Mouse (Mus musculus) neural tube, embryonic 13.5 days (tissue): Measurements from ENCODE around the gene Fam53b. TPM values are rescaled to one million over a fixed set of nuclear protein-coding genes. Genes with fewer than 3 reads are reported as not detected.
A peak's percentile ranks its signal among the peaks of the same experiment; 100 is the strongest.

Source experiments
- ATAC-seq: fragments of 200-750 bp; cut with Nextera tagmentation; 2 replicates; pipeline ENCODE4 v1.8.0; 2017; ENCODE audit warnings: low read depth, mild to moderate bottlenecking, moderate TSS enrichment, moderate library complexity
- H3K27ac ChIP-seq: fragments of 300-500 bp; sonication (generic); replicated peaks from 2 replicates; pipeline ENCODE4 v1.5.1; 2015; ENCODE audit warnings: moderate library complexity, mild to moderate bottlenecking, inconsistent platforms
- H3K27me3 ChIP-seq: fragments of 300-500 bp; sonication (generic); 2 replicates; pipeline ENCODE4 v1.6.1; 2015; ENCODE audit warnings: mild to moderate bottlenecking, inconsistent platforms
- H3K36me3 ChIP-seq: fragments of 300-500 bp; sonication (generic); 2 replicates; pipeline ENCODE4 v1.6.1; 2015; ENCODE audit warnings: mild to moderate bottlenecking, inconsistent platforms
- H3K4me1 ChIP-seq: fragments of 300-500 bp; sonication (generic); replicated peaks from 2 replicates; pipeline ENCODE4 v1.6.1; 2015; ENCODE audit warnings: inconsistent platforms
- H3K4me2 ChIP-seq: fragments of 300-500 bp; sonication (generic); 2 replicates; pipeline ENCODE4 v1.6.1; 2015; ENCODE audit warnings: inconsistent platforms, mild to moderate bottlenecking, moderate library complexity
- H3K4me3 ChIP-seq: fragments of 300-500 bp; sonication (generic); 2 replicates; pipeline ENCODE4 v1.5.1; 2015; ENCODE audit warnings: mild to moderate bottlenecking, inconsistent platforms
- H3K9ac ChIP-seq: fragments of 300-500 bp; sonication (generic); 2 replicates; pipeline ENCODE4 v1.6.1; 2015; ENCODE audit warnings: moderate library complexity, mild to moderate bottlenecking, inconsistent platforms
- H3K9me3 ChIP-seq: fragments of 300-500 bp; sonication (generic); 2 replicates; pipeline ENCODE4 v1.6.1; 2016; ENCODE audit warnings: inconsistent platforms
- WGBS: fragments of 180-500 bp; shearing (Covaris S2); methylation state at CpG from one replicate; pipeline ENCODE4 v1.1.7; 2015; 5-methylcytosine and 5-hydroxymethylcytosine counted together
- polyA plus RNA-seq: library from polyadenylated mRNA; unstranded; fragments of >200 nt; fragmentation: Nextera tagmentation; extraction: Ambion mirVana; gene quantifications from 2 replicates; pipeline ENCODE4 v1.2.1, GENCODE M21; 2015

Fam53b gene
- polyA plus RNA-seq, 1 experiment from 2014 or later, result 13.9 TPM

- Histone ChIP-seq H3K4me1 (peaks cover 7% of the 10 kb centered on the region), H3K36me3 (peaks cover 29% of the 10 kb centered on the region), H3K4me2 (no peak overlapping the region), H3K27ac (no peak overlapping the region), H3K4me3 (no peak overlapping the region), H3K27me3 (no peaks in the 10 kb centered on the region), H3K9me3 (no peaks in the 10 kb centered on the region), H3K9ac (no peak overlapping the region)
- WGBS, result 11% methylated on average over 1 of the region's 1 CpGs
- no peak for ATAC-seq
Measured at GRCm38 (mm10) chr7:132824346-132825022, 10.8 kb upstream of the Fam53b start.

- H3K9ac ChIP-seq, result no peak overlapping the region
- H3K27me3 ChIP-seq, result no peaks in the 10 kb centered on the region
- no peak overlapping the region for H3K4me2 ChIP-seq
- no peak overlapping the region for H3K4me3 ChIP-seq
- no peak for ATAC-seq
- H3K4me1 ChIP-seq, result peaks cover 7% of the 10 kb centered on the region
- H3K9me3 ChIP-seq, result no peaks in the 10 kb centered on the region
- H3K27ac ChIP-seq, result no peak overlapping the region
- peaks cover 28% of the 10 kb centered on the region for H3K36me3 ChIP-seq
Measured at GRCm38 (mm10) chr7:132823832-132824231, 10.1 kb upstream of the Fam53b start.

GRCm38 (mm10) chr7:132820692-132821091 lies 7.0 kb upstream of the Fam53b start:
- H3K36me3 ChIP-seq, result peaks cover 5% of the 10 kb centered on the region
- 72% methylated on average over 3 of the region's 3 CpGs for WGBS
- H3K27ac ChIP-seq, result no peak overlapping the region
- ATAC-seq, result no peak
- no peak overlapping the region for H3K4me2 ChIP-seq
- H3K4me1 ChIP-seq, result peaks cover 7% of the 10 kb centered on the region
- H3K27me3 ChIP-seq, result no peaks in the 10 kb centered on the region
- no peaks in the 10 kb centered on the region for H3K9me3 ChIP-seq
- no peak overlapping the region for H3K9ac ChIP-seq
- no peak overlapping the region for H3K4me3 ChIP-seq

DNA sequence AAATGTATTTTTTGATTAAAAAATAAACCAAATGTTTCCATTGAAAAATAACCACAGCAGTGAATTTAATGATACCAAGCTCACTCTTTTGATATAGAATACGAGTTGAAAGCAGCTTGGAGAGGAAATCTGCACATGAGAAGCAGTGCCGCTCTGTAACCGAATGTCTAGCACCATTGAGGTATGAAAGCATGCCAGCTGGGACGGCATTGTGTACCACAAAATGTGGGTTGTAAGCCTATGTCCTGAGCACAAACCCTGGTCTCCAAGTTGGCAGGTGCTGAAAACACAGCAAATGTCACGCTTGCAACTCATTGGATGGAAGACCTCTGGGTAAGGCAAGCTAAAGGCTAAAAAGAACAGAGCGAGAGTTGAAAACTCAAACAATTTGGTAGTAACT lies 3.4 kb upstream of the Fam53b start:
- ATAC-seq, result no peak
- H3K36me3 ChIP-seq, result no peaks in the 10 kb centered on the region
- H3K27ac ChIP-seq, result no peak overlapping the region
- H3K4me2 ChIP-seq, result no peak overlapping the region
- no peak overlapping the region for H3K4me3 ChIP-seq
- no peak overlapping the region for H3K9ac ChIP-seq
- peaks cover 14% of the 10 kb centered on the region for H3K4me1 ChIP-seq
- 57% methylated on average over 6 of the region's 6 CpGs for WGBS
- H3K9me3 ChIP-seq, result no peaks in the 10 kb centered on the region
- H3K27me3 ChIP-seq, result no peaks in the 10 kb centered on the region

DNA sequence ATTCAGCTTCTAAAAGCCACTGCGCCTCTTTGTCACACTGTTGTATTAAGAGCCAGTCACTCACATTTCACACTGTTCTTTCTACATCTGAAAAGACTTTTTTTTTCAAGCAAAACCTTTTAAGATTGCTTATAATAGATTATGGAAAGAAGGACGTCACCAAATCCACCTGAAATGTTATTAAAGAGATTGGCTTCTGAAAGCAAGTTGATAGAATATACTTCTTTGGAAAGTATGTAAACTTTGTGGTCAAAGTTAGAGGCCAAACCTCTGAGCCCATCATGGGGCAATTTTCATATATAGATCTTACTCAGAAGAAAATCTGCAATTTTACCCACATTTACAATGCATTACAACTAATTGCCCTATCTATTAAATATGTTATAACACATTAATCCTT lies 2.8 kb upstream of the Fam53b start:
- no peaks in the 10 kb centered on the region for H3K9me3 ChIP-seq
- H3K27ac ChIP-seq, result no peak overlapping the region
- WGBS, result 38% methylated on average over 2 of the region's 2 CpGs
- H3K36me3 ChIP-seq, result no peaks in the 10 kb centered on the region
- no peak for ATAC-seq
- peaks cover 19% of the 10 kb centered on the region for H3K4me1 ChIP-seq
- no peaks in the 10 kb centered on the region for H3K27me3 ChIP-seq
- H3K4me2 ChIP-seq, result no peak overlapping the region
- H3K9ac ChIP-seq, result no peak overlapping the region
- H3K4me3 ChIP-seq, result no peak overlapping the region

- no peak overlapping the region for H3K4me3 ChIP-seq
- H3K4me2 ChIP-seq, result no peak overlapping the region
- H3K9ac ChIP-seq, result no peak overlapping the region
- no peaks in the 10 kb centered on the region for H3K36me3 ChIP-seq
- WGBS, result 64% methylated on average over 5 of the region's 5 CpGs
- no peaks in the 10 kb centered on the region for H3K27me3 ChIP-seq
- no peaks in the 10 kb centered on the region for H3K9me3 ChIP-seq
- no peak for ATAC-seq
- no peak overlapping the region for H3K27ac ChIP-seq
- H3K4me1 ChIP-seq, result peaks cover 33% of the 10 kb centered on the region
Measured at GRCm38 (mm10) chr7:132815081-132815480, 1.4 kb upstream of the Fam53b start.

DNA sequence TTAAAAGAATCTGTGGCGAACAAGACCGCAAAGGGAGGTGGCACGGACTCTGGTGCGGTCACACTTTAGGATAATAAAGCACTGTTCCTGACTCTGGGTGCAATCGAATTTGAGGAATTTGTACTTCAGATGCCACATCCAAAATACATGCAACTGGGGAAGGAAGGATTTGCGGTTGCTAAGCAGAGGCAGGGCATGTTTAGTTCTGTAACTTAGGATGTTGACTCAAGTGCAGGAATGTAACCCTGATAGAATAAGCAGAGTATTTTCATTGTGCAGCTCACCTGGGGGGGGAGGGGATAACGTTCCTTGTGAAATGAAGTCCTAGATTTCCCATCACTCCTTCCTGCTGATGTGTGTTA lies 384 bp upstream of the Fam53b start:
- Histone ChIP-seq H3K9ac (peak overlapping the region; percentile 88), H3K4me3 (peak overlapping the region; percentile 71), H3K27ac (peak overlapping the region; percentile 85), H3K4me2 (peak overlapping the region; percentile 81), H3K9me3 (no peaks in the 10 kb centered on the region), H3K4me1 (peaks cover 43% of the 10 kb centered on the region), H3K36me3 (no peaks in the 10 kb centered on the region), H3K27me3 (no peaks in the 10 kb centered on the region)
- 0% methylated on average over 7 of the region's 7 CpGs for WGBS
- ATAC-seq, result no peak

DNA sequence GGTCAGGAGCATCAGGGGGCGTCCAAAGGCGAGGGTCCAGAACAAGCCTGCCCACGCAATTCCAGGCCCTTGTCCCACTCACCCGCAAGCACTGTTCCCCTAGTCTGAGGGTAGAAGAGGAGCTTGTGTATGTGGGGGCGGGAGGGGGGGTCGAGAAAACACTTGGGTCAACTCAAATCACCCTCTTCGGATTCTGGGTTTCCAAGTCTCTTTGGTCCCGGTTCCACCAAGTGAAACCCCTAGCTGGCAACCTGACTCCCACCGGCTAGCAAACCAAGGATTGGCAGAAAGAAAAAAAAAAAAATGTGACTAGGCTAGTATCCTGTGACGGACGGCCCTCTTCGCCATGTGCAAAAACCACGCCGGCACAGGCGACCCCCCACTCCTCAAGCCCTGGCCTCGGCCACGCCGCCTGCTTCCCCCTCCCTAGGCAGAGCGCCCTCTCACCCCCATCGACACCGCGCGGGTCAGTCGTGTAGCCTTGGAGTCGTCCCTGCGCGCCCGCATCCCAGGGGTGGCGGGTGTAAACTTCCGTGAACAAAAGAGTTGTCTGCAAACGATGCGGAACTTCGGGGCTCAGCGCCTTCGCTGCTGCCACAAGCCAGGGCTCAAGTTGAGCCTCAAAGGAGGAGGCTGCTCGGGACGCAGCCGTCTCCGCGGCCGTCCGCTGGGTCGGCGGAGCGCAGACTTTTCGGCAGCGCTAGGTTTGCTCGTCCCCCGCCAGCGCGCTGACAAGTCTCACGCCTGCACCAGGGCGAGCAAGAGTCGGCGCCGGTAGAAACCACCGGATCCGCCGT lies 869 bp downstream of the Fam53b start:
- Histone ChIP-seq H3K36me3 (no peaks in the 10 kb centered on the region), H3K9me3 (no peaks in the 10 kb centered on the region), H3K4me3 (peak overlapping the region; percentile 71), H3K27me3 (no peaks in the 10 kb centered on the region), H3K4me1 (peaks cover 56% of the 10 kb centered on the region), H3K27ac (peak overlapping the region; percentile 85), H3K4me2 (peak overlapping the region; percentile 81), H3K9ac (peak overlapping the region; percentile 88)
- WGBS, result 0% methylated on average over 59 of the region's 59 CpGs
- ATAC-seq, result peak; percentile 42

DNA sequence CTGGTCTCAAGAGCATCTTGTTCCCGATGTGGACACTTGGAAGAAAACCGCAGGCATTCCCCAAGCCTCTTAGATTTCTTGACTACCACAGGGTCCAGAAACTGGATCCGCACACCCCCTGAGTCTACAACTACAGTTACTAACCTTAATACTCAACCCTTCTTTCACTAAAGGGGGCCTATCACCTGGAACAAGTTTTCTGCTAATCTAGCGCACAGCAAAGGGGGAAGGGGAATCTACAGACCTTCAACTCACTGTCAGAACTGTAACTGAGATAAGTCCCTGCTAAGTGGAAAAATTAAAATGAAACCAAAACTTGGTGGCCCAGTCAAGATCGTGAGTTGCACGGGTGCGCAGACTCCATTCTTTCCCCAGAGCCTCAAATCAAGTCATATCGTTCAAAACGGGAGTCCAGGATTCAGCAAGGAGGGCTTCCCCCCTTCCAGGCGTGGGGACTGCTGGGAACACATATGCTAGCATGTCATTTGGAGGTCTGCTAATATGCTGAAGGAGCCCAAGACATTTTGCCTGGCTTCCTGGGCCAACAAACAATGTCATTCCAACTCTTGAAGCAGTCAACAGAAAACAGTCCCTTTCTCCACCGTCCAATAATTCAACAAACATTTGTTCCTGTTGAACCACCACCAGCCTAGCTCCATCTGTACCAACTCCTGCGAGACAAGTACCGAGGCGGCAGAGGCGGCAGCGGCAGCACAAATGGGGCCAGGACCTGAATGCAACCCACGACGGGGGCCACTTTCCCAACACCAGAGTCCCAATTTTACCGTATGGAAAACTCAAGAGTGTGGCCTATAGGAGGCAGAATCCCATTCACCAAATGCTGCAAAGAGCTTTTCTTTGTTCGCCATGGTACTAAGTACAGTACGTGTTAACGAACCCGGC lies 1.7 kb downstream of the Fam53b start:
- Histone ChIP-seq H3K4me2 (peak overlapping the region; percentile 81), H3K27me3 (no peaks in the 10 kb centered on the region), H3K36me3 (no peaks in the 10 kb centered on the region), H3K27ac (peak overlapping the region; percentile 85), H3K4me1 (peaks cover 64% of the 10 kb centered on the region), H3K4me3 (peak overlapping the region; percentile 71), H3K9me3 (no peaks in the 10 kb centered on the region), H3K9ac (peak overlapping the region; percentile 88)
- WGBS, result 10% methylated on average over 23 of the region's 23 CpGs
- no peak for ATAC-seq

- no peaks in the 10 kb centered on the region for H3K27me3 ChIP-seq
Measured at GRCm38 (mm10) chr7:132810879-132811278, 2.8 kb downstream of the Fam53b start.

DNA sequence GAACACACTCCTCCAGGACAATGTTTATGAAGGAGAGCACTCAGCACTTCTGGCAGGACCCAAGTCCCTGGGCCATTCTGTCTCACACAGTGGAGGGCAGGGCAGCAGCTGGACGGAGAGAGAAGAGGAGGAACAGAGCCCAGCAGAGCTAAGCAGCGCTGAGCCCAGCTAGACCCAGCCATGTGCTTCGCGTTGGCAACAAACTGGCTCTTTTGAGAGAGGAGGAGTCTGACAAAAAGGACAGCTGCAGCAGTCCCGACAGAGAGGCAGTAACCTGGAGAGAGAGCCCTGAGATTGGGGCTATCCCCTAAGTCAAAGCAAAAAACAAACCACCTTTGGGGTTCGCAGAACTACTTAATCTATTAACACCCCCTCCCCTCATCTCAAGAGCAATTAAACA lies 3.3 kb downstream of the Fam53b start:
- H3K4me1 ChIP-seq, result peaks cover 80% of the 10 kb centered on the region
- H3K27ac ChIP-seq, result peak overlapping the region; percentile 79
- WGBS, result 10% methylated on average over 6 of the region's 6 CpGs
- no peaks in the 10 kb centered on the region for H3K9me3 ChIP-seq
- no peak overlapping the region for H3K9ac ChIP-seq
- no peaks in the 10 kb centered on the region for H3K36me3 ChIP-seq
- ATAC-seq, result 0 out of 2 replicates have a peak, but pooled peaks have one; percentile 16
- H3K27me3 ChIP-seq, result no peaks in the 10 kb centered on the region
- H3K4me3 ChIP-seq, result no peak overlapping the region
- peak overlapping the region; percentile 81 for H3K4me2 ChIP-seq

More at GRCm38 (mm10) chr7:132810879-132811278, 2.8 kb downstream of the Fam53b start:
- Histone ChIP-seq H3K9me3 (no peaks in the 10 kb centered on the region), H3K4me3 (0 out of 2 replicates have a peak overlapping the region, but pooled peaks have one; percentile 71), H3K4me1 (peaks cover 75% of the 10 kb centered on the region), H3K9ac (no peak overlapping the region), H3K36me3 (no peaks in the 10 kb centered on the region), H3K4me2 (peak overlapping the region; percentile 81), H3K27ac (peak overlapping the region; percentile 79)
- peak; percentile 24; the same call in 1 of the 2 replicates for ATAC-seq
- WGBS, result 50% methylated on average over 1 of the region's 1 CpGs

- no peak overlapping the region for H3K4me3 ChIP-seq
- 20% methylated on average over 6 of the region's 6 CpGs for WGBS
- peak overlapping the region; percentile 47; the same call in 1 of the 2 replicates for H3K9ac ChIP-seq
- no peaks in the 10 kb centered on the region for H3K9me3 ChIP-seq
- peak overlapping the region; percentile 81 for H3K4me2 ChIP-seq
- H3K36me3 ChIP-seq, result no peaks in the 10 kb centered on the region
- peak overlapping the region; percentile 79 for H3K27ac ChIP-seq
- peaks cover 85% of the 10 kb centered on the region for H3K4me1 ChIP-seq
- no peaks in the 10 kb centered on the region for H3K27me3 ChIP-seq
- ATAC-seq, result no peak
Measured at GRCm38 (mm10) chr7:132809721-132810120, 4.0 kb downstream of the Fam53b start.
